Mouse (Mus musculus) megakaryocyte, adult 5-6 weeks (primary cell): Measurements from ENCODE around the gene Gm14391. TPM values are rescaled to one million over a fixed set of nuclear protein-coding genes. Genes with fewer than 3 reads are reported as not detected.
"Not testable (repeated sequence)": the region's sequence is repeated elsewhere in the genome, so short reads cannot be mapped to it uniquely, and the experiment has no call there.

ENCODE experiments used
- ATAC-seq: 2 replicates; pipeline ENCODE4 v1.8.0; 2016; ENCODE audit warnings: mild to moderate bottlenecking, inconsistent platforms; ENCODE audit not compliant: poor library complexity, severe bottlenecking
- total RNA-seq, 2 experiments: library from RNA; stranded (forward) in 1 of 2; stranded (reverse) in 1 of 2; fragments of 153-499, 151-499 nt in 1 of 2; fragments of 221-1000, 200-1000 nt in 1 of 2; gene quantifications; 2 replicates each; pipeline versions ENCODE4 v1.2.3 to v1.2.4; 2015 to 2017

The Gm14391 gene
- total RNA-seq (2015) (4.0 and 5.2 TPM in 2 replicates), total RNA-seq (2017) (11.4 and 12.0 TPM in 2 replicates)

GRCm38 (mm10) chr2:175206732-175207131 is at the start of gene Gm14391:
Gm14391 (minus strand) TSS chr2:175206917.
- ATAC-seq = peak; percentile 67; the same call in 1 of the 2 replicates

DNA sequence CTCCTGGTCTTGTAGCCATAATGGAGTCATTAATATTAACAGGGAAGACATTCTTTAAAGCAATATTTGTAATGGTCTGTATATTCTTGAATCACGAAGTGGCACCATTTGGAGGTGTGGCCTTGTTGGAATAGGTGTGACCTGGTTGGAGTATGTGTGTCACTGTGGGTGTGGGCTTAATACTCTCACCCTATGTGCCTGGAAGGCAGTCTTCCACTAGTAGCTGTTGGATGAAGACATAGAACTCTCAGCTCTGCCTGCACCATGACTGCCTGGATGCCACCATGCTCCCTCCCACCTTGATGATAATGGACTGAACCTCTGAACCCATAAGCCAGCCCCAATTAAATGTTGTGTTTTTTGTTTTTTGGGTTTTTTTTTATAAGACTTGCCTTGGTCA is 27.7 kb downstream of the Gm14391 start:
- not testable (repeated sequence) for ATAC-seq

GRCm38 (mm10) chr2:175176312-175176711 is 30.4 kb downstream of the Gm14391 start:
- no peak for ATAC-seq

DNA sequence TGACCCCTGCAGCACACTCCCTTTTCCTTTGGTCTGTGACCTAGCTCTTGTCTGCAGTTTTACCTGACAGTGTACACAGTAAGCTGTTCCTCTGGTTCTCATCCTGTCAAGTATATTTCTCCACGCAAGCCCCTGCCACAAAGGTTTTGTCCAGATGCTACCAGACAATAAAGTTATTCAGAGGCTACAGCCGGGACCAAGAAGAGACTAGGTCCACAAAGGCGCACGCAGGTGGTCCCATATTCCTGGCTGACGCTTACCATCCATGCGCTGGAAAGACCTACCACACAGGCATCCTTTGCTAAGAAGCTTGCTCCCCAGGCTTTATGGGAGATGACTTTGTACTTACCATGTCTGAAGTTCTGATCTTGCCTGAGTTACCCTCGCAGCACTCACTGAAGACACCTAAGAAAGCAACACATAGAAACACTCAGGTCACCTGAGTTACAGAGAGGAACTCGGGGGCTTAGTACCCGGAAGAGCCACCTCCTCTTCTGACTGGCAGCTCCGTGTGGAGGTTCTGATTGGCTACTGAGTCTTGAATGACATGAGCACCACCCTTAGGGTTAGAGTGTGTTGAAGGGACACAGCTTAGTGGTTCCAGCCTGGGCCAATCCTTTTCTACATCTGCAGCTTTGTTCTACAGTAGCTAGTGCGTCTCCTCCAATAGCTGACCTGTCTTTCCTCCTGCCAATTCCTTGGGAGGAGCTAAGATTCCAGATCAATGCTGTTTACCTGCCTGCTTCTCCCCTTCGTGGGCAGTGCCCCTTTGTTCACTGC is 31.1 kb downstream of the Gm14391 start, which contains the start of gene Gm14443:
Gene Gm14443, minus strand, starts transcription at position 471 of the 780 bp plus-strand sequence.
- ATAC-seq = not testable (repeated sequence)

DNA sequence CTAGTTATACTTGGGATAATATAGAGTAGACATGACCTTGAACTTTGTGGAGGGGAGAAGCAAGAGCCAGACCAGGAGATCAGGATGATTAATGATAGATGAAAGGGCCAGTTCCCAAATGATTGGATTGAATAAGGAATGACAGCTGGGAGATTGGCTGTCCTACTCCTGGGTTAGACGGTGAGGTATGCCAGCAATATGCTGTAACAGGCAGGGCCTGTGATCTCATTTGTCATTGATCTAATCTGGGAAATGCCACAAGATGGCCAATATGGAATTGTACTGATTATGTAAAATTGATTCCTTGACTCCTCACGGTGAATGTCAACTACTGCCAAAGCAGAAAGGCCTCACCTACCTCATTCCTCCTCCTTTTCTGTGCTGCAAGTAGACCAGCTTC is 32.7 kb downstream of the Gm14391 start:
- ATAC-seq = not testable (repeated sequence)

- not testable (repeated sequence) for ATAC-seq
Measured at GRCm38 (mm10) chr2:175172906-175173595, 33.7 kb downstream of the Gm14391 start.

- ATAC-seq = no peak
Measured at GRCm38 (mm10) chr2:175172123-175172522, 34.6 kb downstream of the Gm14391 start.

DNA sequence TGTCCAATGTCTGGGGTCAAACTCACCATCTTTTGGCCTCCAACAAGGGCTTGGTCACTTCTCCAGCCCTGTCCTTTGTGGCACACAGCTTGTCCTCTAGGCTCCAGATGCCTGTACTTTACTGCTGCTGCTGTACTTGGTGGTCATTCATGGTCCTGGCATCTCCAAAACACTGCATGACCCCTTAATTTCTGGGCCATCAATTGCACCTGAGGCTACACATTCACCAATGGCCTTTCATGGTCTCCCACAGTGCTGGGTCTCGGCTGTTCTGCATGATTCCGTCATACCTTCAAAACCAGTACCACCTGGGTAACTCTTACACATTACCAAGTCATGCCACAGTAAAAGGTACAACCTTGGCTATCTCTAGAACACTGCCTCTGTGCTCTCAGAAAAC is 39.8 kb downstream of the Gm14391 start:
- not testable (repeated sequence) for ATAC-seq

GRCm38 (mm10) chr2:175165110-175165509 is 41.6 kb downstream of the Gm14391 start:
- ATAC-seq = not testable (repeated sequence)

DNA sequence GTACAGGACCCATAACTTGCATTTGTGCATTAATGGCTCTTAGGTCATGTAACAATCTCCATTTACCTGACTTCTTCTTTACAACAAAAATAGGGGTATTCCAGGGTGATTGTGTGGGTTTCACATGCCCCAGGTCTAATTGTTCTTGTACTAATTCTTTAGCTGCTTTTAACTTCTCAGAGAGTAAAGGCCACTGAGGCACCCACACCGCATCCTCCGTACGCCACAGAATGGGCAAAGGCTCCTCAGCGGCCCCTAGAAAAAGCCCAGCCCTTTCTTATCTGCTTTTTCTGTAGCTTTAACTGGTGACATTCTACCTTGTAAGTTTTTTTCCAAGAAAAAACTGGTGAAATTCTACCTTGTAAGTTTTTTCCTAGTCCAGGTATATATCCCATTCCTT is 45.3 kb downstream of the Gm14391 start:
- not testable (repeated sequence) for ATAC-seq

- no peak for ATAC-seq
Measured at GRCm38 (mm10) chr2:175158642-175159041, 48.1 kb downstream of the Gm14391 start.

DNA sequence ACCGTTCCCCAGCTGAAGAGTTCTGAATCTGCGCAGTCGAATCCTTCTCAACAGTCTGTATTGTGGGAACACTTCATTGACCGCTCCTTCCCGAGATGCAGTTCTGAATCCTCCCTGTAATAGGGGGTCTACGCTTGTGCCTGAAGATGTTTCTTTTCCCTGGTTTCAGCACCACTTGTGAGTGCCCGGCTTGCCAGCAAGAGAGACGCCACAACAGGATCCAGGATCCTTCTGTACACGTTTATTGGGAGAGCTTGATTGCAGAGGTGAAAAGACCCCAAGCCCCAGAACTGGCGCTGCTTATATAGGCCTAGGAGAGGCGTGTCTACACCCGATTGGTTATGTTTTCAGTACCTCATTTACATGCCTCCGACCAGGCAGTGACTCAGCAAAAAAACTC is 50.0 kb downstream of the Gm14391 start:
- ATAC-seq = no peak

- ATAC-seq = 0 out of 2 replicates have a peak, but pooled peaks have one; percentile 56
Measured at GRCm38 (mm10) chr2:175141993-175142295, 64.8 kb downstream of the Gm14391 start, which contains the start of gene Gm14399. Gm14399 (minus strand) TSS chr2:175142012.

DNA sequence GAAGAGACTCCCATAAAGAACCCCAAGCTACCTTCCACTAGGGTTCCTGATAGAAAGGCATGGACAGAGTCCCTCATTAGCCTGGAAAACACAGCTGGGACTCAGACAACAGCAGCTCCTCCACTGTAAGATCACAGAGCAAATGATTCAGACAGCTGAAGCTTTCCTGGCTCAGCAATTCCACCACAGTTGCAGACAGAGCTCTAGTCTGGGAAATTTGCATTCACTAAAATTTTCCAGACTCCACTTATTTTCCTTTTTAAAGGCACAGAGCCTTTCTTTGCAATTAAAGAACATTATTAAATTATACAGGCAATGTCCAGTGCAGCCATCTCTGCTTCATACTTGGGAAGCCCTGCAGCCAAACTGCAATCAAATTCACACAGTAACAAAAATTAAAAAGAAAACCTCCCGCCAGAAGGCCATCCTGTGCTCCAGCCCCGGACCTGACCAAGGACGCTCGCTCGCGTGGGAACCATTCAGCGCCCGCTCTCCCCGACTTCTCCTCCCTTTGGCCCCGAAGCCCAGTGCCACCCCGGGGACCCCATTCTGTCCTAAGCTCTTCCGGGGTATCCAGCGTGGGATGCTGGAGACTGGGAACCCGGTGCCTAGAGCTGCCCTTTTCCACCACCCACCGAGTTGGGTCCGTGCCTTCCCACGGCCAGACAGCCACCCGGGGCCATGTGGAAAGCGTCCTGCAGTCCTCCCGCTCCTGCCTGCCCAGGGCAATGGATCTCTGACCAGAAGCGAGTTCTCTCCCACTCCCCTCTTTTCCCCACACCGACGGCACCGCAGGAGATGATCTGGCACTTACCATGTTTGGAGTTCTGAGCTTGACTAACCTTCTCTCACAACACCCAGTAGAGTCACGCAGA is 65.4 kb downstream of the Gm14391 start:
- ATAC-seq = 0 out of 2 replicates have a peak, but pooled peaks have one; percentile 45

Other genes starting within 250 kb of the Gm14391 start
- gene Gm14444, start 196.7 kb downstream of the Gm14391 start, total RNA-seq (2015) = not detected in 2 replicates
- gene Gm14444, start 196.7 kb downstream of the Gm14391 start, total RNA-seq (2017) = not detected in 2 replicates
- 1.1 TPM in 1 of 2 replicates, not detected in the other for gene Gm14393, start 139.1 kb downstream of the Gm14391 start, total RNA-seq (2015)
- gene Gm14393, start 139.1 kb downstream of the Gm14391 start, total RNA-seq (2017) = not detected in 2 replicates
- 2.7 and 5.5 TPM in 2 replicates for gene Gm14399, start 64.9 kb downstream of the Gm14391 start, total RNA-seq (2015)
- gene Gm14399, start 64.9 kb downstream of the Gm14391 start, total RNA-seq (2017) = 4.4 and 33.5 TPM in 2 replicates
- not detected in 2 replicates for gene Gm14443, start 31.0 kb downstream of the Gm14391 start, total RNA-seq (2015)
- gene Gm14443, start 31.0 kb downstream of the Gm14391 start, total RNA-seq (2017) = 0.29 TPM in 1 of 2 replicates, not detected in the other
- not detected in 2 replicates for gene Gm14440, start 68.2 kb upstream of the Gm14391 start, total RNA-seq (2015)
- not detected in 2 replicates for gene Gm14440, start 68.2 kb upstream of the Gm14391 start, total RNA-seq (2017)
- 11.9 and 14.1 TPM in 2 replicates for gene Gm4631, start 131.3 kb upstream of the Gm14391 start, total RNA-seq (2015)
- 8.4 and 9.8 TPM in 2 replicates for gene Gm4631, start 131.3 kb upstream of the Gm14391 start, total RNA-seq (2017)
- gene Zfp968, start 165.5 kb upstream of the Gm14391 start, total RNA-seq (2015) = 2.3 and 6.1 TPM in 2 replicates
- gene Zfp968, start 165.5 kb upstream of the Gm14391 start, total RNA-seq (2017) = 2.3 and 3.8 TPM in 2 replicates
- gene Gm4724, start 228.9 kb upstream of the Gm14391 start, total RNA-seq (2015) = 1.5 and 11.6 TPM in 2 replicates
- gene Gm4724, start 228.9 kb upstream of the Gm14391 start, total RNA-seq (2017) = 6.8 and 10.2 TPM in 2 replicates